Comparison of ENCODE assay signal across 8 mouse cellular contexts in the genomic region with DNA sequence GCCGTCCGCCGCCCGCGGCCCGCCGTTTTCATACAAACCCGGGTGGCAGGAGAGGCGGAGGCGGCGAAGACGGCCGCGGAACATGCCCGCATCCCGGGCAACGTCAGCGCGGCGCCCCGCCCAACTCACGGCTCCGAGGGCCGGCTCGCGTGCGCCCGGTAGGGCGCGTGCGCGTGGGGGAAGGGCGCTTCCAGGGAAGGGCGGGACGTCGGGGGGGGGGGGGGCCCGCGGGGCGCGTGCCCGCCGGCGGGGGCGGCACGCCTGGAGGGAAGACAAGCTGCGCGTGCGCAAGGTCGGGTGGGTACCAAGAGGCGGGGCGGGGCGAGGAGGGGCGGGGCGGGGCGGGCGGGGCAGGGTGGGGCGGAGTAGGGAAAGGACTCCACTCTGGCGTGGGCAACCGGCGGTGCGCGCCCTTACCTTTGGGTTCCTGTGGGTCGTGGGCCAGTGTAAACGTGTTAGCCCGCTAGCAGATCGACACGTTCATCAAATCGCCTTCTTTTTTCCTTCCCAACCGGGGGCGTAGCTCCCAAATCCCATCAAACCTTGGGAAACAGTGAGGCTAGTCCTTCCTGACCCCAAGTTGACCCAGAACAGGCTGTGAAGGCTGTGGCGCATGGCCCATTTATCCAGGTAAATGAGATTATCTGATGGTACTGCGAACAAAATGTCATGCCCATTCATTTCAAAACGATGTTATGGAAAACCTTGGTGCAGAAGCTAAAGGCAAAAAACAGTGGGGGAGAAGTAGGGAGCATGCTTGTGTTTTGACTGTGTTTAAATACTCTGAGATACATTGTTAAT. TPM values are rescaled to one million over a fixed set of nuclear protein-coding genes. Genes with fewer than 3 reads are reported as not detected.
DNase-seq lines count a peak whose midpoint lies in the region; ATAC-seq lines count a peak whose summit lies in the region.

No protein-coding gene starts in this region.

- peak; percentile 90 for ATAC-seq in inflammation-experienced regulatory T-cells, adult 6 months
- peak; percentile 70 for ATAC-seq in megakaryocyte progenitor cell, adult 5-6 weeks (replicated peaks; ENCODE audit: poor library complexity)

- DNase-seq in adrenal gland, adult 18-20 months (ENCODE audit: low spot score in 2 of 2): peak; percentile 88 to 92
- DNase-seq in embryo, embryonic 10.5 days (ENCODE audit: low spot score): peak; percentile 87
- peak; percentile 91 for DNase-seq in gastrocnemius, postnatal 14 days
- peak; percentile 85 to 94 for DNase-seq in left cerebral cortex, postnatal 10 days (ENCODE audit: extremely low spot score in 1 of 2, low spot score in 2 of 2)
- DNase-seq in right cerebral cortex, postnatal 14 days: peak; percentile 92
- DNase-seq in urinary bladder, postnatal 25 days (ENCODE audit: low spot score): peak; percentile 91

- intact Hi-C loops in gastrocnemius, postnatal 14 days (cut with DNase I; ENCODE audit: low total_unique reads): no loop called here
- intact Hi-C loops in left cerebral cortex, postnatal 10 days (cut with DNase I): loop anchor here (2.0 kb wide), 1 partner anchor 27 kb away; a partner anchor contains a TSS

RNA-seq across cellular contexts. Expression of a gene that starts 27.6 kb away (rescaled TPM):
- total RNA-seq in adrenal gland, adult 18-20 months (2021): 10 to 100 TPM; 35.6 to 46.0 TPM
- total RNA-seq in gastrocnemius, postnatal 14 days (2021): 10 to 100 TPM; 37.4 to 38.7 TPM
- 10 to 100 TPM; 18.0 to 23.2 (median 18.3) TPM for polyA plus RNA-seq in inflammation-experienced regulatory T-cells, adult 6 months (2017; shearing (Covaris generic))
- total RNA-seq in left cerebral cortex, postnatal 10 days (2021): 100 to 1,000 TPM; 390 to 408 TPM
- total RNA-seq in megakaryocyte progenitor cell, adult 5-6 weeks (2015): 44.3 and 45.6 TPM in 2 replicates
- total RNA-seq in megakaryocyte progenitor cell, adult 5-6 weeks (2017): 46.6 and 55.7 TPM in 2 replicates

RNA-seq across cellular contexts. Expression of a gene that starts 27.7 kb away (rescaled TPM):
- total RNA-seq in adrenal gland, adult 18-20 months (2021): 10 to 100 TPM; 68.8 to 70.2 TPM
- total RNA-seq in gastrocnemius, postnatal 14 days (2021): 10 to 100 TPM; 25.2 to 26.4 TPM
- polyA plus RNA-seq in inflammation-experienced regulatory T-cells, adult 6 months (2017; shearing (Covaris generic)): 10 to 100 TPM; 93.0 to 99.2 (median 98.7) TPM
- total RNA-seq in left cerebral cortex, postnatal 10 days (2021): 100 to 1,000 TPM in 1 of 2 experiments, 10 to 100 TPM in 1; 99.0 to 107 TPM
- 59.8 and 66.4 TPM in 2 replicates for total RNA-seq in megakaryocyte progenitor cell, adult 5-6 weeks (2015)
- total RNA-seq in megakaryocyte progenitor cell, adult 5-6 weeks (2017): 35.5 and 42.6 TPM in 2 replicates

Comparison
In these comparisons a context has a peak if more than half of its experiments do, and no peak if none do; other contexts are left out.
1. Peak in every context shown above with its lines: DNase-seq and ATAC-seq.
2. RNA of a gene that starts 27.6 kb away (total RNA-seq): 390 to 408 TPM in left cerebral cortex, postnatal 10 days; 44.3 to 55.7 TPM in megakaryocyte progenitor cell, adult 5-6 weeks, 35.6 to 46.0 TPM in adrenal gland, adult 18-20 months and 37.4 to 38.7 TPM in gastrocnemius, postnatal 14 days; every median in the first group is over 4 times any median in the second.